Mouse (Mus musculus): ENCODE measurements around the gene Tmem247. TPM values are rescaled to one million over a fixed set of nuclear protein-coding genes. Genes with fewer than 3 reads are reported as not detected.

Gene Tmem247
- polyA plus RNA-seq, 1 experiment from 2014 or later = not detected

DNA sequence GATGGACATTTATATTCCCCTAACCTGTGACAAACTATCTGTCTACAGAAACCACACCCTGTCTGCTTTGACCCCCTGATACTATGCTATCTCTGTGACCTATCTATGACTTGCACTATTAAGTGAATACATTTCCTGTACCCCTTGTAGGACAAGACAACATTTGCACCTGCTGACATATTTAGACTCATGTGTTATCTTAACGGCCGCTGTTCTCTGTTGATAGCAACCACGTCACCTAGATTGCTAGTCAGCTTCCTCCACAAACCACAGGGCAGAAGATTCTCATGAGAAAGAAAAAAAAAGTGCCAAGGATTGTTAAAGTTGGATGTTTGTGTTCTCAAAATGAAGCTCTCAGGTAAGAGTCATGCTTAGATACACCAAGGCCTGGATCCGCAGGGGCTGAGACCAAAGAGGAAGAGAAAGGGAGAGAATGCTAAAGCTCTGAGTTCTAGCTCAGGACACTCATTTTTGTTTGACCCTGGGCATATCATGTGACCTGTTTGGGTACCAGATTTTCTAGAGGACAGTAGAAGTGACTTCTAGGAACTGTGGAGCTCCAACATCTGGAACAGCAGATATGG is 36.6 kb upstream of the Tmem247 start:
- TF ChIP-seq CTCF (IDR thresholded peaks at IDR 0.05; ENCODE audit: low read depth) (no peak), EP300 (optimal IDR thresholded peaks at IDR 0.05) (no peak)
- H3K9me3 ChIP-seq (ENCODE audit: control insufficient read depth, low read length) = no peaks in the 10 kb centered on the region
- WGBS = 71% methylated on average over 4 of the region's 4 CpGs
- H3K4me1 ChIP-seq (replicated peaks; ENCODE audit: control insufficient read depth, insufficient read depth) = no peaks in the 10 kb centered on the region
- DNase-seq (ENCODE audit: low spot score) (no peak), ATAC-seq (ENCODE audit: low FRiP score, low TSS enrichment) (no peak)
- no peak overlapping the region for H3K27ac ChIP-seq (replicated peaks)
- H3K36me3 ChIP-seq (ENCODE audit: control insufficient read depth, insufficient read depth, low read length) = no peaks in the 10 kb centered on the region
- no peak overlapping the region for H3K4me2 ChIP-seq (replicated peaks; ENCODE audit: low read depth)
- no peak overlapping the region for H3K4me3 ChIP-seq (ENCODE audit: low read depth, low read length)
- no peak overlapping the region for H3K9ac ChIP-seq (ENCODE audit: low read length)
- H3K27me3 ChIP-seq (ENCODE audit: control insufficient read depth, insufficient read depth, low read length) = no peaks in the 10 kb centered on the region

- Histone ChIP-seq H3K27me3 (ENCODE audit: control insufficient read depth, insufficient read depth, low read length) (no peaks in the 10 kb centered on the region), H3K4me1 (replicated peaks; ENCODE audit: control insufficient read depth, insufficient read depth) (no peaks in the 10 kb centered on the region; the same call in 1 of the 2 replicates), H3K27ac (replicated peaks) (no peak overlapping the region), H3K4me3 (ENCODE audit: low read depth, low read length) (no peak overlapping the region), H3K9me3 (ENCODE audit: control insufficient read depth, low read length) (no peaks in the 10 kb centered on the region), H3K4me2 (replicated peaks; ENCODE audit: low read depth) (no peak overlapping the region), H3K9ac (ENCODE audit: low read length) (no peak overlapping the region), H3K36me3 (ENCODE audit: control insufficient read depth, insufficient read depth, low read length) (no peaks in the 10 kb centered on the region)
- WGBS = 76% methylated on average over 4 of the region's 4 CpGs
- no peak for ATAC-seq (ENCODE audit: low FRiP score, low TSS enrichment)
- no peak for TF ChIP-seq EP300 (optimal IDR thresholded peaks at IDR 0.05)
- TF ChIP-seq CTCF (IDR thresholded peaks at IDR 0.05; ENCODE audit: low read depth) = no peak
- DNase-seq (ENCODE audit: low spot score) = no peak
These were observed 22.0 kb upstream of the Tmem247 start for GRCm38 (mm10) chr17:86895191-86895590.

DNA sequence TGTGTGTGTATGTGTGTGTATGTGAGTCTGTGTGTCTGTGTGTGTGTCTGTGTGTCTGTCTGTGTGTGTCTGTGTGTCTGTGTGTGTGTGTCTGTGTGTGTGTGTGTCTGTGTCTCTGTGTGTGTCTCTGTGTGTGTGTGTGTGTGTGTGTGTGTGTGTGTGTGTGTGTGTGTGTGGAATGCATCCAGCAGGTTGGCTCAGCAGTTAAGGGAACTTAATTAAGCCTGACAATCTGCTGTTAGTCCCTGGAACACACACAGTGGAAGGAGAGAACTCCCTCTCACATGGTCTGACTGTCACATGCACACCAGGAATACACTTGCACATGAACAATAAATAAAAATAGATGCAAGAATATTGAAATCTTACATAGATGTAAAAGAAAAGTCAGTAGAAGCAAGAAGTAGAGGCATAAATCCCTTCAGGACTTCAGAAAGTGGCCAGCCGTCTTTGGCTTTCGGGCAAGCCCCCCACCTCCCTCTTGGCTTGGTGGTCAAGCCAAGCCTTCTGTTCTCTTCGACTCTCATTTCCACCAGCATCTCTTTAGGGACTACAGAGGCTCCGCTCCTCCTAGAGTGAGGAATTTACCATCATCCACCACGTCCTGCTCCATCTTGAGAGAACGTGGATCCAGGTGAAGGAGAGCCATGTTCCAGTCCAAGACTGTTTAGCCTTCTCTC is 19.5 kb upstream of the Tmem247 start:
- ATAC-seq (ENCODE audit: low FRiP score, low TSS enrichment) (no peak), DNase-seq (ENCODE audit: low spot score) (no peak)
- Histone ChIP-seq H3K27ac (replicated peaks) (no peak overlapping the region), H3K4me1 (replicated peaks; ENCODE audit: control insufficient read depth, insufficient read depth) (no peaks in the 10 kb centered on the region; the same call in 1 of the 2 replicates), H3K9ac (ENCODE audit: low read length) (no peak overlapping the region), H3K4me3 (ENCODE audit: low read depth, low read length) (no peak overlapping the region), H3K27me3 (ENCODE audit: control insufficient read depth, insufficient read depth, low read length) (no peaks in the 10 kb centered on the region), H3K4me2 (replicated peaks; ENCODE audit: low read depth) (no peak overlapping the region), H3K9me3 (ENCODE audit: control insufficient read depth, low read length) (no peaks in the 10 kb centered on the region), H3K36me3 (ENCODE audit: control insufficient read depth, insufficient read depth, low read length) (no peaks in the 10 kb centered on the region)
- TF ChIP-seq EP300 (optimal IDR thresholded peaks at IDR 0.05) = no peak
- 93% methylated on average over 6 of the region's 6 CpGs for WGBS

- 75% methylated on average over 5 of the region's 5 CpGs for WGBS
- H3K4me2 ChIP-seq (replicated peaks; ENCODE audit: low read depth) = no peak overlapping the region
- no peak for TF ChIP-seq CTCF (IDR thresholded peaks at IDR 0.05; ENCODE audit: low read depth)
- TF ChIP-seq EP300 (optimal IDR thresholded peaks at IDR 0.05) = no peak
- no peak overlapping the region for H3K9ac ChIP-seq (ENCODE audit: low read length)
- no peaks in the 10 kb centered on the region for H3K9me3 ChIP-seq (ENCODE audit: control insufficient read depth, low read length)
- no peaks in the 10 kb centered on the region for H3K27me3 ChIP-seq (ENCODE audit: control insufficient read depth, insufficient read depth, low read length)
- no peaks in the 10 kb centered on the region for H3K36me3 ChIP-seq (ENCODE audit: control insufficient read depth, insufficient read depth, low read length)
- H3K4me1 ChIP-seq (replicated peaks; ENCODE audit: control insufficient read depth, insufficient read depth) = no peaks in the 10 kb centered on the region; the same call in 1 of the 2 replicates
- DNase-seq (ENCODE audit: low spot score) (no peak), ATAC-seq (ENCODE audit: low FRiP score, low TSS enrichment) (no peak)
- no peak overlapping the region for H3K27ac ChIP-seq (replicated peaks)
- H3K4me3 ChIP-seq (ENCODE audit: low read depth, low read length) = no peak overlapping the region
These were observed 17.3 kb upstream of the Tmem247 start for GRCm38 (mm10) chr17:86899821-86900220.

DNA sequence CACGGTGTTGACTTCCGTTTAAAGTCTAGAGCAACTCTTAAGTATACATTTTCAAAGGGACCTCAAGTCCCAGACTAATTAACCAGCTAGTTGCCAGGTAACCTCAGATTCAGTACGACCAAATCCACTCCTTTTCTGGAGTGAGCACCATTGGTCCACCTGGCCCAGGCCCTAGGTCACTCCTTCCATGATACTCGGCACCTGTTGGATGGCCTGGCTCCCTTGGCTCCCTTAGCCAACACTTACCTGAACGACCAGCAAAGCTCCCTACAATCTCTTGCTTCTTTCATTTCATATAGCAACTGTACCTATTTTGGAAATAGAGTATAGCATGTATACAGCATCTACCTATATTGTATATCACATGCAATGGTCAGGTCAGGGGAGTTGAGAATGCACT is 16.6 kb upstream of the Tmem247 start:
- Histone ChIP-seq H3K4me2 (replicated peaks; ENCODE audit: low read depth) (no peak overlapping the region), H3K27me3 (ENCODE audit: control insufficient read depth, insufficient read depth, low read length) (no peaks in the 10 kb centered on the region), H3K9ac (ENCODE audit: low read length) (no peak overlapping the region), H3K4me1 (replicated peaks; ENCODE audit: control insufficient read depth, insufficient read depth) (peaks cover 2% of the 10 kb centered on the region; the same call in 1 of the 2 replicates), H3K36me3 (ENCODE audit: control insufficient read depth, insufficient read depth, low read length) (no peaks in the 10 kb centered on the region), H3K9me3 (ENCODE audit: control insufficient read depth, low read length) (no peaks in the 10 kb centered on the region), H3K4me3 (ENCODE audit: low read depth, low read length) (no peak overlapping the region), H3K27ac (replicated peaks) (no peak overlapping the region)
- no peak for ATAC-seq (ENCODE audit: low FRiP score, low TSS enrichment)
- no peak for DNase-seq (ENCODE audit: low spot score)
- TF ChIP-seq CTCF (IDR thresholded peaks at IDR 0.05; ENCODE audit: low read depth) (no peak), EP300 (optimal IDR thresholded peaks at IDR 0.05) (no peak)
- 68% methylated on average over 5 of the region's 5 CpGs for WGBS

DNA sequence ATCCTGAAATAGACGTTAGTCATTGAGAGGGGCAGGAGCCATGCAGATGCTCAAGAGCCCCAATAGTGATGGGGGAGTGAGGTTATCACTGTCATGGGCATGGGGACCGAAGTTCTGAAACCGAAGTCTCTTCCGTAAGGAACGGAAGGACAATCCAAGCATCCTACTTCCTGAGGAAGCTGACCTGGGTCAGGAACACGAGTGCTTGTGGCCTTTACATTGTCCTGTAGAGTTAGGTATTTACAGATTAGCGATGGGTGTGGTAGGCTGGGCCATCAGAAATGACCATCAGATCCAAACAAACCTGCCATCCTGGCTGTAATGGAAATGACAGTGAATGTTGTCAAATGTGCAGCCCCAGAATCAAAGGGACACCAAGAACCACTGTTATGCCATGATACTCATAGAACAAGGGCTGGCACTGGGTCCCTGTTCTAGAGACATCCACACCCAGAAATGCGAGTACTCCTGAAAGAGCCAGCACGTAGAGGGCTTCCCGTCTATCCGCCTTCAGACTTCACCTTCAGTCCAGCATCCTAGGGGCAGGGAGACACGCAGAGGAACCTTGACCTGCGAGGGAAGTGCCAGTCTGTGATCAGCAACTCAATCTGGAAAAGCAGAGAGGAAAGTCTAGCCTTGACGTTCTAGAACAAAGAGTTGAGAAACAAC is 14.6 kb upstream of the Tmem247 start:
- Histone ChIP-seq H3K4me3 (ENCODE audit: low read depth, low read length) (no peak overlapping the region), H3K4me1 (replicated peaks; ENCODE audit: control insufficient read depth, insufficient read depth) (peaks cover 4% of the 10 kb centered on the region; the same call in 1 of the 2 replicates), H3K27ac (replicated peaks) (no peak overlapping the region), H3K4me2 (replicated peaks; ENCODE audit: low read depth) (no peak overlapping the region), H3K36me3 (ENCODE audit: control insufficient read depth, insufficient read depth, low read length) (no peaks in the 10 kb centered on the region), H3K9ac (ENCODE audit: low read length) (no peak overlapping the region), H3K27me3 (ENCODE audit: control insufficient read depth, insufficient read depth, low read length) (no peaks in the 10 kb centered on the region), H3K9me3 (ENCODE audit: control insufficient read depth, low read length) (no peaks in the 10 kb centered on the region)
- DNase-seq (ENCODE audit: low spot score) (no peak), ATAC-seq (ENCODE audit: low FRiP score, low TSS enrichment) (no peak)
- TF ChIP-seq EP300 (optimal IDR thresholded peaks at IDR 0.05) (no peak), CTCF (IDR thresholded peaks at IDR 0.05; ENCODE audit: low read depth) (no peak)
- WGBS = 88% methylated on average over 14 of the region's 14 CpGs

All from stomach, postnatal 0 days (tissue).